Mouse (Mus musculus) cerebellum, adult 2 months (tissue): ENCODE data around the gene Cdkn2b.

Source experiments
- CTCF ChIP-seq: fragments of 200-500 bp; IDR thresholded peaks from 2 replicates; pipeline ENCODE4 v1.5.1; 2011; ENCODE audit warnings: low read depth, mild to moderate bottlenecking, control low read depth, low read length, moderate library complexity, borderline replicate concordance; ENCODE audit not compliant: insufficient read depth
- POLR2A ChIP-seq: fragments of 200-500 bp; IDR thresholded peaks from 2 replicates; pipeline ENCODE4 v1.6.1; 2011; ENCODE audit warnings: low read length, control low read depth, borderline replicate concordance; ENCODE audit not compliant: insufficient read depth

DNA sequence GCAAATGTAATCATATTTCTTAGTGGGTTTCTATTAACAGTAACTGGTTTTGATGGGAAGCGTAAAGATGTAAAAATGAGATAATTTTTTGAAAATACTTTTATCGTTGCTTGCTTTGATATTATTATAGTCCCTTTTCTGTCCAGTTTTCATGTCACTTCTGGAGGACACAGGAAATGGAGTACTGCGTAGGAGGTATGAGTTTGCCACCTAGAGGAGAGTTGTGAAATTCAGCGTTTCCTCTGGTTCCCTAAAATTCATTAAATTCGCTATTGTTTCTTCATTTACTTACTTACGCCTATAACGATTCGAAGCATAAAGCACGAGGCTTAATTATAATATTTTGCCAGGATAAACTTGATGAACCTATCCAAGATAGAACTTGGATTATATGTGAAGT, 43.1 kb upstream of the Cdkn2b start:
- TF ChIP-seq CTCF, result no peak
- TF ChIP-seq POLR2A, result no peak
